8 mouse cellular contexts compared by ENCODE assay signal in genomic region chr6:126740211-126741142, GRCm38 (mm10). TPM values are rescaled to one million over a fixed set of nuclear protein-coding genes. Genes with fewer than 3 reads are reported as not detected.
DNase-seq lines count a peak whose midpoint lies in the region; ATAC-seq lines count a peak whose summit lies in the region.

Gene Kcna6, minus strand, starts transcription at chr6:126740674.

- 2% methylated on average over 36 of the region's 36 CpGs for WGBS in intestine, embryonic 16.5 days
- 4% methylated on average over 36 of the region's 36 CpGs for WGBS in liver, embryonic 13.5 days (ENCODE audit: insufficient replicate concordance)
- 2% methylated on average over 36 of the region's 36 CpGs for WGBS in stomach, embryonic 14.5 days

- peak within 1 kb of the TSS; percentile 93 for H3K4me2 ChIP-seq in intestine, embryonic 16.5 days (ENCODE audit: low read depth, low read length)
- H3K4me2 ChIP-seq in liver, embryonic 13.5 days: peak within 1 kb of the TSS; percentile 53
- H3K4me2 ChIP-seq in stomach, embryonic 14.5 days (replicated peaks; ENCODE audit: low read depth, low read length): peak within 1 kb of the TSS; percentile 98

- H3K9ac ChIP-seq in intestine, embryonic 16.5 days (ENCODE audit: low read depth, low read length): peak within 1 kb of the TSS; percentile 64
- H3K9ac ChIP-seq in liver, embryonic 13.5 days: no peak within 1 kb of the TSS
- peak within 1 kb of the TSS; percentile 36 for H3K9ac ChIP-seq in stomach, embryonic 14.5 days (replicated peaks; ENCODE audit: low read depth, low read length)

- peak within 1 kb of the TSS; percentile 65 for H3K4me3 ChIP-seq in megakaryocyte, embryonic 14.5 days (replicated peaks)
- H3K4me3 ChIP-seq in intestine, embryonic 16.5 days (ENCODE audit: low read length): peak within 1 kb of the TSS; percentile 56
- peak within 1 kb of the TSS; percentile 30 for H3K4me3 ChIP-seq in liver, embryonic 13.5 days (replicated peaks)
- H3K4me3 ChIP-seq in stomach, embryonic 14.5 days (ENCODE audit: low read depth, low read length): peak within 1 kb of the TSS; percentile 49

- peaks cover 71% of the 10 kb centered on the region for H3K27me3 ChIP-seq in megakaryocyte, embryonic 14.5 days (replicated peaks)
- H3K27me3 ChIP-seq in intestine, embryonic 16.5 days (replicated peaks; ENCODE audit: control insufficient read depth, insufficient read depth, low read length): peaks cover 33% of the 10 kb centered on the region
- peaks cover 48% of the 10 kb centered on the region for H3K27me3 ChIP-seq in liver, embryonic 13.5 days
- 0 out of 2 replicates have a peak, but pooled peaks cover 11% of the 10 kb centered on the region for H3K27me3 ChIP-seq in stomach, embryonic 14.5 days (ENCODE audit: control insufficient read depth, insufficient read depth, low read length)

- peak; percentile 6 for DNase-seq in adrenal gland, postnatal 14 days
- DNase-seq in adrenal gland, adult 8-10 months: no peak
- no peak for DNase-seq in liver, embryonic 13.5 days
- no peak for DNase-seq in thymus, adult 18-20 months

- H3K9me3 ChIP-seq in megakaryocyte, embryonic 14.5 days: peaks cover 14% of the 10 kb centered on the region
- no peaks in the 10 kb centered on the region for H3K9me3 ChIP-seq in intestine, embryonic 16.5 days (ENCODE audit: control insufficient read depth, low read length)
- H3K9me3 ChIP-seq in liver, embryonic 13.5 days (replicated peaks): no peaks in the 10 kb centered on the region
- no peaks in the 10 kb centered on the region for H3K9me3 ChIP-seq in stomach, embryonic 14.5 days (ENCODE audit: control insufficient read depth, low read depth, low read length)

- no peaks in the 10 kb centered on the region for H3K36me3 ChIP-seq in megakaryocyte, embryonic 14.5 days (replicated peaks; ENCODE audit: low read length)
- no peaks in the 10 kb centered on the region for H3K36me3 ChIP-seq in intestine, embryonic 16.5 days (ENCODE audit: control insufficient read depth, insufficient read depth, low read length)
- no peaks in the 10 kb centered on the region for H3K36me3 ChIP-seq in liver, embryonic 13.5 days
- no peaks in the 10 kb centered on the region for H3K36me3 ChIP-seq in stomach, embryonic 14.5 days (ENCODE audit: control insufficient read depth, insufficient read depth, low read length)

- no peak within 1 kb of the TSS for H3K27ac ChIP-seq in intestine, embryonic 16.5 days (ENCODE audit: low read length)
- H3K27ac ChIP-seq in liver, embryonic 13.5 days: no peak within 1 kb of the TSS
- H3K27ac ChIP-seq in stomach, embryonic 14.5 days (ENCODE audit: low read length): no peak within 1 kb of the TSS

- H3K4me1 ChIP-seq in megakaryocyte, embryonic 14.5 days: peaks cover 14% of the 10 kb centered on the region
- H3K4me1 ChIP-seq in intestine, embryonic 16.5 days (ENCODE audit: control insufficient read depth, insufficient read depth, low read length): peaks cover 9% of the 10 kb centered on the region; the same call in 1 of the 2 replicates
- no peaks in the 10 kb centered on the region for H3K4me1 ChIP-seq in liver, embryonic 13.5 days (replicated peaks)
- no peaks in the 10 kb centered on the region for H3K4me1 ChIP-seq in stomach, embryonic 14.5 days (ENCODE audit: control insufficient read depth, insufficient read depth, low read length)

- ATAC-seq in megakaryocyte, adult 5-6 weeks (ENCODE audit: poor library complexity, severe bottlenecking): no peak
- peak; percentile 81 for ATAC-seq in intestine, embryonic 16.5 days
- no peak for ATAC-seq in liver, embryonic 13.5 days (ENCODE audit: low read depth)
- peak; percentile 77 for ATAC-seq in stomach, embryonic 14.5 days (ENCODE audit: insufficient number of reproducible peaks, insufficient read depth, low FRiP score, low read depth)

RNA-seq across cellular contexts. Expression of gene Kcna6, which starts in this region (rescaled TPM):
- total RNA-seq in adrenal gland, postnatal 14 days (2021): 2.3 and 3.9 TPM in 2 replicates
- 1 to 10 TPM in 2 of 4 experiments, under 1 TPM in 2; 0.59 to 1.9 (median 1.3) TPM for total RNA-seq in adrenal gland, adult 8-10 months (2022)
- polyA plus RNA-seq in megakaryocyte, embryonic 14.5 days (2012; ENCODE audit: insufficient read depth, low replicate concordance): not detected in 2 replicates
- total RNA-seq in megakaryocyte, adult 5-6 weeks (2015): not detected in 2 replicates
- not detected in 2 replicates for total RNA-seq in megakaryocyte, adult 5-6 weeks (2017)
- polyA plus RNA-seq in intestine, embryonic 16.5 days (2015; fragmentation: Nextera tagmentation; extraction: Ambion mirVana): 2.1 and 2.2 TPM in 2 replicates
- polyA plus RNA-seq in liver, embryonic 13.5 days (2015; fragmentation: Nextera tagmentation; extraction: Ambion mirVana): 0.10 and 0.17 TPM in 2 replicates
- polyA plus RNA-seq in stomach, embryonic 14.5 days (2014; fragmentation: Nextera tagmentation; extraction: Ambion mirVana): 3.6 and 5.1 TPM in 2 replicates

Comparison
In these comparisons a context has a peak if more than half of its experiments do, and no peak if none do; other contexts are left out.
1. ATAC-seq: peak in intestine, embryonic 16.5 days (single experiment) and stomach, embryonic 14.5 days (single experiment); none in megakaryocyte, adult 5-6 weeks (single experiment) and liver, embryonic 13.5 days (single experiment).
2. Peak in every context shown above with its lines, with median percentiles within 50 percentile points of each other: H3K4me3 ChIP-seq and H3K4me2 ChIP-seq.